In the genomic region with DNA sequence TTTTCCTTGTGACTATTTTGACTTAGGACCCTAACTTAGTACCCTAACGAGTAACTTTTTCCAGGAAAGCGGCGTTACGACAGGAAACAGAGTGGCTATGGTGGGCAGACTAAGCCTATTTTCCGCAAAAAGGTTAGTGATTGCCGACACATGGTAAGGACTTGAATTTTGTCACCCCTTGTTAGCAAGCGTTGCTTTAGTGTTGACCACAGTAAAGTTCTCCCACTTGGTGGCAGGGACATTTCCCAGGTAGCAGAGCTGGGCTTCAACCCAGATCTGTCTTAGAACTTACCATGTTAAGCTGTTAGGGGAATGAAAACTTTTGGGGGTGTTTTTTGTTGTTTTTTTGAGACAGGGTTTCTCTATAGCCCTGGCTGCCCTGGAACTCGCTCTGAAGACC, we compare ENCODE assay signal across 9 mouse cellular contexts. TPM values are rescaled to one million over a fixed set of nuclear protein-coding genes. Genes with fewer than 3 reads are reported as not detected.
DNase-seq lines count a peak whose midpoint lies in the region; ATAC-seq and TF ChIP-seq lines count a peak whose summit lies in the region.
"Had no signal": no experiment of that assay in that cellular context is flagged by ENCODE, and none has a peak within 500 bp of the region (broad histone marks: within the 10 kb centered on the region; RNA-seq: fewer than 3 reads in every experiment).

No protein-coding gene starts in this region.

- TF ChIP-seq CTCF in CH12.LX (conservative IDR thresholded peaks at IDR 0.05 in 1 of 2, IDR thresholded peaks at IDR 0.05 in 1 of 2; ENCODE audit: low read depth in 2 of 2, low read length in 2 of 2): no peak
- no peak for TF ChIP-seq CTCF in liver, embryonic 14.5 days (IDR thresholded peaks at IDR 0.05; ENCODE audit: low read depth)

- H3K4me3 ChIP-seq in heart, embryonic 10.5 days: peak overlapping the region; percentile 66
- H3K4me3 ChIP-seq in CH12.LX (replicated peaks in 1 of 3; ENCODE audit: low read depth in 2 of 3, low read length in 2 of 3, poor library complexity in 1 of 3): peak overlapping the region; percentile 72 to 91 (median 80)
- H3K4me3 ChIP-seq in forebrain, embryonic 14.5 days (ENCODE audit: low read depth, low read length): peak overlapping the region; percentile 41
- peak overlapping the region; percentile 65 to 92 for H3K4me3 ChIP-seq in liver, embryonic 14.5 days (ENCODE audit: insufficient read depth in 1 of 2, low read depth in 2 of 2, low read length in 2 of 2)

- H3K36me3 ChIP-seq in heart, embryonic 10.5 days: peaks cover 7% of the 10 kb centered on the region
- peaks cover 13 to 16% of the 10 kb centered on the region in 2 experiments for H3K36me3 ChIP-seq in CH12.LX (replicated peaks in 1 of 2; ENCODE audit: control insufficient read depth in 1 of 2, insufficient read depth in 1 of 2, low read length in 1 of 2)
- peaks cover 12% of the 10 kb centered on the region; the same call in 1 of the 2 replicates for H3K36me3 ChIP-seq in forebrain, embryonic 14.5 days (ENCODE audit: control insufficient read depth, insufficient read depth, low read length)
- peaks cover 9% of the 10 kb centered on the region for H3K36me3 ChIP-seq in liver, embryonic 14.5 days (replicated peaks; ENCODE audit: control insufficient read depth, insufficient read depth, low read depth)

- in situ Hi-C loops in CH12.LX (cut with MboI; ENCODE audit: low pct_ligation_motif_present, low pct_unique_long_range_greater_than_20kb, low sequenced_read_pairs): no loop called here

- no peak for TF ChIP-seq EP300 in CH12.LX (IDR thresholded peaks at IDR 0.05; ENCODE audit: low read length)
- no peak for TF ChIP-seq EP300 in liver, embryonic 14.5 days (IDR thresholded peaks at IDR 0.05; ENCODE audit: low read depth)

- TF ChIP-seq POLR2A in CH12.LX (IDR thresholded peaks at IDR 0.05; ENCODE audit: low read depth, low read length): no peak

- H3K27ac ChIP-seq in heart, embryonic 10.5 days: peak overlapping the region; percentile 87
- no peak overlapping the region for H3K27ac ChIP-seq in CH12.LX (ENCODE audit: insufficient read depth, low read depth)
- no peak overlapping the region for H3K27ac ChIP-seq in forebrain, embryonic 14.5 days (ENCODE audit: low read depth, low read length)
- peak overlapping the region; percentile 42 for H3K27ac ChIP-seq in liver, embryonic 14.5 days

- dilution Hi-C loops in CH12.LX (cut with MboI; ENCODE audit: extremely low pct_ligation_motif_present, extremely low pct_unique_long_range_greater_than_20kb, low sequenced_read_pairs): no loop called here

- H3K79me2 ChIP-seq in CH12.LX (replicated peaks; ENCODE audit: control insufficient read depth, extremely low read depth, insufficient read depth, poor library complexity, severe bottlenecking): peaks cover 32% of the 10 kb centered on the region

- H3K9me3 ChIP-seq in heart, embryonic 10.5 days: no peaks in the 10 kb centered on the region
- H3K9me3 ChIP-seq in CH12.LX (replicated peaks; ENCODE audit: low read length): no peaks in the 10 kb centered on the region
- H3K9me3 ChIP-seq in forebrain, embryonic 14.5 days (replicated peaks; ENCODE audit: control insufficient read depth, low read length): no peaks in the 10 kb centered on the region
- no peaks in the 10 kb centered on the region for H3K9me3 ChIP-seq in liver, embryonic 14.5 days (ENCODE audit: control insufficient read depth, low read length)

- peak overlapping the region; percentile 90 for H3K9ac ChIP-seq in CH12.LX (ENCODE audit: insufficient read depth, low read depth)
- peak overlapping the region; percentile 69 for H3K9ac ChIP-seq in forebrain, embryonic 14.5 days (ENCODE audit: low read length)
- H3K9ac ChIP-seq in liver, embryonic 14.5 days (replicated peaks): peak overlapping the region; percentile 79

- TF ChIP-seq RAD21 in CH12.LX (IDR thresholded peaks at IDR 0.05; ENCODE audit: low read depth, low read length): no peak

- DNase-seq in heart, embryonic 10.5 days (ENCODE audit: low spot score): no peak
- no peak for DNase-seq in heart, adult 18-20 months
- DNase-seq in CH12.LX (ENCODE audit: extremely low read depth): no peak
- DNase-seq in forebrain, embryonic 14.5 days (ENCODE audit: low spot score): no peak
- DNase-seq in liver, embryonic 14.5 days (ENCODE audit: low read depth in 3 of 3, low spot score in 3 of 3): no peak
- DNase-seq in c-Kit-positive CD71-positive TER-119-positive erythroid progenitor cells, embryonic 14.5 days (ENCODE audit: low spot score): no peak
- no peak for DNase-seq in embryo, embryonic 10 days (ENCODE audit: low spot score)
- DNase-seq in gastrocnemius, postnatal 10 days: no peak
- DNase-seq: kidney, adult 9 months had no signal

- WGBS in heart, embryonic 10.5 days: 39% methylated on average over 8 of the region's 8 CpGs
- 54% methylated on average over 8 of the region's 8 CpGs for WGBS in forebrain, embryonic 14.5 days
- 15% methylated on average over 8 of the region's 8 CpGs for WGBS in liver, embryonic 14.5 days (ENCODE audit: insufficient replicate concordance)

- H3K27me3 ChIP-seq in heart, embryonic 10.5 days (ENCODE audit: insufficient read depth, poor library complexity, severe bottlenecking): no peaks in the 10 kb centered on the region
- H3K27me3 ChIP-seq in CH12.LX (replicated peaks): no peaks in the 10 kb centered on the region
- no peaks in the 10 kb centered on the region for H3K27me3 ChIP-seq in forebrain, embryonic 14.5 days (replicated peaks; ENCODE audit: control insufficient read depth, insufficient read depth, low read length)
- H3K27me3 ChIP-seq in liver, embryonic 14.5 days (ENCODE audit: control insufficient read depth, insufficient read depth, low read length): no peaks in the 10 kb centered on the region

- H3K4me1 ChIP-seq in heart, embryonic 10.5 days: no peaks in the 10 kb centered on the region
- peaks cover 0 to 7% of the 10 kb centered on the region in 2 experiments; a peak in 1 of 4 replicates for H3K4me1 ChIP-seq in CH12.LX (ENCODE audit: control insufficient read depth in 1 of 2, insufficient read depth in 2 of 2)
- no peaks in the 10 kb centered on the region; the same call in none of the 2 replicates for H3K4me1 ChIP-seq in forebrain, embryonic 14.5 days (ENCODE audit: control insufficient read depth, insufficient read depth, low read length)
- H3K4me1 ChIP-seq in liver, embryonic 14.5 days (replicated peaks; ENCODE audit: control insufficient read depth in 2 of 2, insufficient read depth in 2 of 2, low read length in 1 of 2): peaks cover 3 to 12% of the 10 kb centered on the region in 2 experiments; a peak in 3 of 4 replicates

- H3K4me2 ChIP-seq in CH12.LX (ENCODE audit: insufficient read depth, low read depth, poor library complexity, severe bottlenecking): peak overlapping the region; percentile 78
- H3K4me2 ChIP-seq in forebrain, embryonic 14.5 days (ENCODE audit: low read length): peak overlapping the region; percentile 55
- peak overlapping the region; percentile 72 for H3K4me2 ChIP-seq in liver, embryonic 14.5 days (ENCODE audit: low read depth)

- no peak for ATAC-seq in forebrain, embryonic 14.5 days
- ATAC-seq in liver, embryonic 14.5 days (ENCODE audit: insufficient read depth): no peak

RNA-seq across cellular contexts. Expression of gene Rpl36a, which starts 1.0 kb away (rescaled TPM):
- polyA plus RNA-seq in heart, embryonic 10.5 days (2016; fragmentation: Nextera tagmentation; extraction: Ambion mirVana): 252 and 287 TPM in 2 replicates
- total RNA-seq in heart, adult 18-20 months (2021): 100 to 1,000 TPM; 114 to 149 TPM
- total RNA-seq in CH12.LX (2012; rRNA removed) (2,800 and 2,905 TPM in 2 replicates), CH12.LX (2014; rRNA removed) (2,352 and 2,700 TPM in 2 replicates)
- 869 and 1,197 TPM in 2 replicates for polyA plus RNA-seq in CH12.LX (2012; ENCODE audit: insufficient read length, low read depth)
- polyA plus RNA-seq in forebrain, embryonic 14.5 days (2014; fragmentation: Nextera tagmentation; extraction: Ambion mirVana): 236 and 310 TPM in 2 replicates
- 600 and 1,190 TPM in 2 replicates for polyA plus RNA-seq in liver, embryonic 14.5 days (2012; rRNA removed)
- 428 and 436 TPM in 2 replicates for polyA plus RNA-seq in liver, embryonic 14.5 days (2014; fragmentation: Nextera tagmentation; extraction: Ambion mirVana)
- total RNA-seq in gastrocnemius, postnatal 10 days (2021): 100 to 1,000 TPM; 251 to 261 TPM

RNA-seq across cellular contexts. Expression of gene Btk, which starts 3.1 kb away (rescaled TPM):
- polyA plus RNA-seq in heart, embryonic 10.5 days (2016; fragmentation: Nextera tagmentation; extraction: Ambion mirVana): 0.86 and 2.5 TPM in 2 replicates
- total RNA-seq in heart, adult 18-20 months (2021): 1 to 10 TPM; 1.0 to 2.6 TPM
- total RNA-seq in CH12.LX (2012; rRNA removed) (16.2 and 23.2 TPM in 2 replicates), CH12.LX (2014; rRNA removed) (32.9 and 38.1 TPM in 2 replicates)
- polyA plus RNA-seq in CH12.LX (2012; ENCODE audit: insufficient read length, low read depth): 53.4 and 69.0 TPM in 2 replicates
- polyA plus RNA-seq in forebrain, embryonic 14.5 days (2014; fragmentation: Nextera tagmentation; extraction: Ambion mirVana): 0.28 and 0.31 TPM in 2 replicates
- 9.1 and 16.3 TPM in 2 replicates for polyA plus RNA-seq in liver, embryonic 14.5 days (2012; rRNA removed)
- polyA plus RNA-seq in liver, embryonic 14.5 days (2014; fragmentation: Nextera tagmentation; extraction: Ambion mirVana): 10.9 and 13.4 TPM in 2 replicates
- total RNA-seq in gastrocnemius, postnatal 10 days (2021): 1 to 10 TPM in 1 of 2 experiments, under 1 TPM in 1; 0.78 to 1.3 TPM

RNA-seq across cellular contexts. Expression of gene Gla, which starts 14.5 kb away (rescaled TPM):
- polyA plus RNA-seq in heart, embryonic 10.5 days (2016; fragmentation: Nextera tagmentation; extraction: Ambion mirVana): 4.3 and 6.6 TPM in 2 replicates
- 1 to 10 TPM; 1.6 to 2.0 TPM for total RNA-seq in heart, adult 18-20 months (2021)
- total RNA-seq in CH12.LX (2012; rRNA removed): 6.1 and 6.2 TPM in 2 replicates
- total RNA-seq in CH12.LX (2014; rRNA removed): 9.1 and 10.3 TPM in 2 replicates
- polyA plus RNA-seq in CH12.LX (2012; ENCODE audit: insufficient read length, low read depth): 8.6 and 13.3 TPM in 2 replicates
- 2.3 and 3.0 TPM in 2 replicates for polyA plus RNA-seq in forebrain, embryonic 14.5 days (2014; fragmentation: Nextera tagmentation; extraction: Ambion mirVana)
- polyA plus RNA-seq in liver, embryonic 14.5 days (2012; rRNA removed): 1.5 and 1.7 TPM in 2 replicates
- polyA plus RNA-seq in liver, embryonic 14.5 days (2014; fragmentation: Nextera tagmentation; extraction: Ambion mirVana): 3.9 TPM in 2 replicates
- 1 to 10 TPM; 2.0 to 2.5 TPM for total RNA-seq in gastrocnemius, postnatal 10 days (2021)

RNA-seq across cellular contexts. Expression of gene Hnrnph2, which starts 14.5 kb away (rescaled TPM):
- polyA plus RNA-seq in heart, embryonic 10.5 days (2016; fragmentation: Nextera tagmentation; extraction: Ambion mirVana): 142 and 149 TPM in 2 replicates
- 10 to 100 TPM; 61.2 to 69.5 TPM for total RNA-seq in heart, adult 18-20 months (2021)
- total RNA-seq in CH12.LX (2012; rRNA removed): 38.2 and 48.9 TPM in 2 replicates
- total RNA-seq in CH12.LX (2014; rRNA removed): 57.3 and 63.8 TPM in 2 replicates
- polyA plus RNA-seq in CH12.LX (2012; ENCODE audit: insufficient read length, low read depth): 70.0 and 82.0 TPM in 2 replicates
- 108 and 109 TPM in 2 replicates for polyA plus RNA-seq in forebrain, embryonic 14.5 days (2014; fragmentation: Nextera tagmentation; extraction: Ambion mirVana)
- polyA plus RNA-seq in liver, embryonic 14.5 days (2012; rRNA removed): 28.6 and 47.4 TPM in 2 replicates
- polyA plus RNA-seq in liver, embryonic 14.5 days (2014; fragmentation: Nextera tagmentation; extraction: Ambion mirVana): 53.7 and 60.1 TPM in 2 replicates
- total RNA-seq in gastrocnemius, postnatal 10 days (2021): 10 to 100 TPM; 59.1 to 65.2 TPM

RNA-seq across cellular contexts. Expression of gene Timm8a1, which starts 44.8 kb away (rescaled TPM):
- 99.7 and 120 TPM in 2 replicates for polyA plus RNA-seq in heart, embryonic 10.5 days (2016; fragmentation: Nextera tagmentation; extraction: Ambion mirVana)
- total RNA-seq in heart, adult 18-20 months (2021): 10 to 100 TPM; 23.1 to 30.8 TPM
- total RNA-seq in CH12.LX (2012; rRNA removed) (48.2 and 74.8 TPM in 2 replicates), CH12.LX (2014; rRNA removed) (216 and 251 TPM in 2 replicates)
- 145 and 152 TPM in 2 replicates for polyA plus RNA-seq in CH12.LX (2012; ENCODE audit: insufficient read length, low read depth)
- polyA plus RNA-seq in forebrain, embryonic 14.5 days (2014; fragmentation: Nextera tagmentation; extraction: Ambion mirVana): 53.8 and 55.2 TPM in 2 replicates
- 10.1 and 18.7 TPM in 2 replicates for polyA plus RNA-seq in liver, embryonic 14.5 days (2012; rRNA removed)
- 92.5 and 92.8 TPM in 2 replicates for polyA plus RNA-seq in liver, embryonic 14.5 days (2014; fragmentation: Nextera tagmentation; extraction: Ambion mirVana)
- 10 to 100 TPM; 16.1 to 19.7 TPM for total RNA-seq in gastrocnemius, postnatal 10 days (2021)

Comparison
In these comparisons a context has a peak if more than half of its experiments do, and no peak if none do; other contexts are left out.
1. H3K27ac ChIP-seq: peak in heart, embryonic 10.5 days (single experiment) and liver, embryonic 14.5 days (single experiment); none in CH12.LX (single experiment) and forebrain, embryonic 14.5 days (single experiment).
2. Peak in every context shown above with its lines, with median percentiles within 50 percentile points of each other: H3K4me3 ChIP-seq, H3K4me2 ChIP-seq and H3K9ac ChIP-seq.